Mouse (Mus musculus) spleen, adult 12 weeks (tissue): ENCODE data around the gene Srarp.

ENCODE experiments used
- DNase-seq: peaks from one replicate; pipeline ENCODE4 v3.0.0; 2022; ENCODE audit warnings: low spot score

Srarp gene

GRCm38 (mm10) chr4:141389366-141390150 lies 46.3 kb downstream of the Srarp start:
- no peak for DNase-seq

DNA sequence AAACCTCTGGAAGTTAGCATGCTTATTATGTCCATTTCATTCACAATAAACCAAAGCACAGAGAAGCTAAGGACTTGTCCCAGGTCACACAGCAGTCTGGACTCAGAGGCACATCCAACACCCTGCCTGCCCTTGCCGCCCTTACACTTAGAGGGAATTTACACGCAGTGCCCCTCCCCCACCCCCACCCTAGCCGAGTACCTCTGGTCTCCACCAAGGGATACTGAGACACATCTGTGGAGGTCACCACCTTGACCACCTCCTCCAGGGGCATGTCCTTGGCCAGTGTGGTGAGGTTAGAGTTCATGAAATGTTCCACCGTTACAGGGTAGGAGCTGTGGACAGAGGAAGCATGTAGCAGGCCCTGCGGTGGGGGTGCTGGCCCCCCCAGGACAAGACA lies 48.0 kb downstream of the Srarp start:
- DNase-seq, result no peak

GRCm38 (mm10) chr4:141387093-141387784 lies 48.7 kb downstream of the Srarp start:
- DNase-seq, result peak; percentile 63

DNA sequence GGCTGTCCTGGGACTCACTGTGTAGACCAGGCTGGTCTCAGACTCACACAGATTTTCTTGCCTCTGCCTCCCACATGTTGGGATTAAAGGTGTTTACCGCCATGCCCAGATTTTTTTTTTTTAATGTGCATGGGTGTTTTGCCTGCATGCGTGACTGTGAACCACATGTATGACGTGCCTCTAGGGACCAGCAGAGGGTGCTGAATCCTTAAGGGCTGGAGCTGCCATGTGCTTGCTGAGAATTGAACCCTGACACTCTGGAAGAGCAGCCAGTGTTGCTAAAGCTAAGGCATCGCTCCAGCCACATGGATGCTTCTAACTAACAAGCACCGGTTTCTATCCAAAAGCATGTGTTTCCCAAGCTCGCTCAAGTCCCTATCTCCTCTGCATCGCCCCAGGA lies 49.8 kb downstream of the Srarp start:
- no peak for DNase-seq

DNA sequence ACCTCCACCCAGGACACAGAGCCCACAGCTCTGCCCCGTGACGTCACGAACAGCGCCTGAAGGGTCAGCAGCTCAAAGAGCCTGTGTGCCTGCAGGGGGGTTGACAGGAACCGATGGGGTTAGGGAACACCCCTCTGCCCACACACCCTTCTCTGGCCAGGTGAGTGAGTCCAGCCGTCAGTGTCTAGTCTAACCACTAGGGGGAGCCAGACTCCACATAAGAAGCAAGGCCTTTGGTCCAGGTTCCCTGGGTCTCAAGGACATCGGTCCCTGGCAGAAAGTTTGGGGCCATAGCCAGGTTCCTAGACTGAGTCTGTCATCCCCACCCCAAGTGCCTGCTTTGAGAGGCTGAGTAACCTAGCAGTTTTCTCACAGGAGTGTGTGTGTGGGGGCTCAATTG lies 50.6 kb downstream of the Srarp start:
- DNase-seq, result peak; percentile 23
